Mouse (Mus musculus) cerebellum, adult 8-10 months (tissue): ENCODE measurements around the gene Cope.
A peak's percentile ranks its signal among the peaks of the same experiment; 100 is the strongest.

Experiments
- DNase-seq: peaks from one replicate; pipeline ENCODE4 v3.0.0; 2022

Cope gene

DNA sequence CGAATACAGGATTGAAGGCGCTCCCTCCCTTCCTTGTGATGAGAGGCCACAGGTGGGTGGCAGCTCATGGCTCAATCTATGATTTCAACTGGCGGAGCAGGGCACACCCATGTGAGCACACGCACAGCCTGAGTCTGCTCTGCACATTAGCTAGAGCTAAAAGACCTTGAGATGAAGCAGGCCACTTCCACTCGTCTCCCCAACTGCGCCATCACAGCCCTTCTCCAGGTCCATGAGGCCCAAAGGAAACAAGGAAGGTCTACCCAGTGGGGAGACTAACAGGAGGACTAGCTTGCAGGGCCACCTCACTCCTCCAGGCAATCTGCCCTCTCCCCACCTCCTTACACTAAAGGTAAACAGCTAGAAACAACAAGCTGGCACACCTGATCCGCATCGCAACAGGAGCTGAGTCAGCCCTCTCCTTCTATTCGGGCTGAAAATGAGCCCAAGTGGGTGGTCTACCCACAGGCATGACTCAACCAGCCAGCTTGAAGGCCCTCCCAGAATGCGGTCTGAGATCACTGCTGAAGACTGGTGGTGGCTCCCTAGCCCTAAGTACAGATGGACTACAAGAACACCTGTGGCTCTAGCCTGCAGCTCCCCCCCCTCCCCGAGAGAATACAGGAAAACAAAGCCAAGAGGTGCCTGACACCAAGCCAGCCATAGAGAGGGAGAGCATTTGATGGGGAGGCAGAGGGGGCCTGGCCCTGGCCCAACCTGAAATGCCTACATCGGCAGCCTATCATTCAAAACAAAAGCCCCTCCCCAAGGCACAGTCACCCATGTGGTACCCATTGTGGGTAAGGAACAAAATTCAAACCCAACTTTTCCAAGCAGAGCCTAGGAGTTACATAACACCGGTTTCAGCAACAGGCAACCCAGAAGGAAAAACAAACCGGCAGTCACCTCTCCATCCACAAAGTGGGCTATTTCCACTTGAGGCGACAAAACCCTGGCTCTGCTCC, 49.0 kb downstream of the Cope start:
- DNase-seq = no peak

DNA sequence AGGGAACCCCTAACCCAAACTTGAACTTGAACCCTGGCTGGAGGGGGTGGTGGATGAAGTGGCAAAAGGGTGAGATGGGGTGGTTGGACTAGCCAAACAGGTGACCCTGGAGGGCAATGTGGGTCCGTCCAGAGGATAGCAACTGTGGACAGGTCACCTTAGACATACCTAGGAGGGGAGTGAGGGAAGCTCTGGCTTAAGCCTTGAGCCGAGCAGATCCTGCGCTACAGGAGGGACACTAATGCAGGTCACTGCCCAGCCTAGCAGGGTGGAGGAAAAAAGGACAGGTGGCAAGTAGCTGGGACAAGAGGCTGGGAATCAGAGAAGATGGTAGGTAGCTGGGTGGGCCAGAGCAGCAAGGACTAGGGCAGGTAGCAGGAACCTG, 49.7 kb downstream of the Cope start:
- DNase-seq = peak; percentile 25

DNA sequence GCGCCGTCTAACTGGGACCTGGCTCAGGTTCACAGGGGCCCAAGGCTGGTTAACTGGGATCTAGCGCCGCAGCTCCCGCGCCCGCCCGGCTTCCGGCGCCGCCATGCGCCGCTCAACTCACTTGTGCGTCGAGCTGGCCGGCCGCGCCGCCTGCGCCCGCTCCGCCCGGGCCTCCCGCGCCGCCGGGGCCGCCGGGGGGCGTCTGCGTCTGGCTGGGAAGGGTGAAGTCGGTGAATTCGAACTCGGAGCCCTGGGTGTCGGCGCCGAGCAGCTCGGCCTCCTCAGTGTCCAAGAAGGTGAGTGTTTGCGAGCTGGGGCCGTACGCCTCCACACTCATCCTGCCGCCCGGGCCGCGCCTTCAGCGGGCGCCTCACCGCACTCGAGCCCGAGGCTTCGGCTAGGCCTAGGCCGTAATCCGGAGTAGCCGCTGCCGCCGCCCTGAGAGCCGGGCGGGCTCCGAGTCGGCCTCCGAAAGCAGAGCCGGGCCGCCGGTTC, 50.4 kb downstream of the Cope start:
- DNase-seq = peak; percentile 50

DNA sequence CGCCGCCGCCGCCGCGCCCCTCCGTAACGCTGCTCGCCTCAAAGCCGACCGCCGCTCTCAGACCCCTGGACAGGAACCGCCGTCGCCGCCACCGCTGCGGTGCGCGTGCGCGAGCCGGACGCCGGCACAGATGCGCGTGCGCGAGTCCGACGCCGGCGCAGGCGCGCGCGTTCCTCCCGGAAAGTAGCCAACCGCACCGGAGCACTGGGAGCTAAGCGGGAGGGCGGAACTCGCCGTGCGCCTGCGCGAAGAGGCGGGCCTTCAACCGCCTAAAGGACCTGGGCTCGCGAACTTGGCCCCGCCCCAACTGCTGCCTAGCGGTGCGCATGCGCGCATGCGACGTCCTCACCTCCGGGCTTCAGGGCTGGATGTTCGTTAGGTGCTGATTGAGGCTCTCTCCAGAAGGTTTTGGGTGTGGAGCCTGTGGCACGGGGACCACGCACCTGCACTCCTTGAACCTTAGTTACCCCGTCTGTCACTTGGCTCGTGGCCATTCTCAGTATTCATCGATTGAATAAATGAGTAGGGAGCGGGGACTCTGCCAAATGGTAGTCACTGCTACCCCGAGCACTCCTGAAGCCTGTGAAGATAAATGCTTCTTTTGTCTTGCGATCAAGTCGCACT, 51.0 kb downstream of the Cope start, which contains the start of gene Upf1:
Upf1 (minus strand) TSS at position 85 of the 624 bp plus-strand sequence.
- peak; percentile 100 for DNase-seq

DNA sequence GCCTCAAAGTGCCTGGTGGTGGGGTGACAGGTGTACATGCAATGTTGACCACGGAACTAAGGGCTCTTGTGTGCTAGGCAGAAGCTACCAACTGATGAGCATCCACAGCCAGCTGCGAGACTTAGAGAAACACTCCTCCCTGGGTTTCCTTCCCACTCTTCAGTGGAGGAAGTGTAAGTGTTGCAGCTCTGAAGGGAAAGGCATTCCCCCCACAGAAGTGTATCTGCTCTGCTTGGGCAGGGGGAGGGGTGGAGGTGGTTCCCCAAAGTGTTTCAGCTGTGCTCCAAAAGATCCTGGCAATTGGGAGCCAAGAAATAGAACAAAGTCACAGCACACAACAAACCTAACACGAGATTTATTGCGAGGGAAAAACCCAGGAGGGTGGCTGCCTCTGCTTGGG, 51.7 kb downstream of the Cope start:
- no peak for DNase-seq

DNA sequence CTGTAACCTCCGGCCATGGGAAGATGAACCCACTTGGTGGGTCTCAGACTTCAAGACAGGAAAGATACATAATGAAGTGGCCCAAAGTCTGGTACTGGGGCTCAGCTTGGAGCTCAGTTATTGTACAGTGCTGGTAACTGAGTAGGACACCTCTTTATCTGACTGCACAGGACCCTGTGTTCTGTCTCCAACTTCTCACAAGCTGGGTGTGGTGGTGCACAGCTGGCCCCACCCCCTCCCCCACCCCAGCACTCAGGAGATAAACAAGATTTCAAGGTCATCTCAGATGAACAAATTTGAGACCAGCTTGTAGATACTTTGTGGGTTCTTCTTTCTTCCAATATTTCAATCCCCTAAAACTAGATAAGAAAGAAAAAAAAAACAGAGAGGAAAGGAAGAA, 53.8 kb downstream of the Cope start:
- DNase-seq = no peak

DNA sequence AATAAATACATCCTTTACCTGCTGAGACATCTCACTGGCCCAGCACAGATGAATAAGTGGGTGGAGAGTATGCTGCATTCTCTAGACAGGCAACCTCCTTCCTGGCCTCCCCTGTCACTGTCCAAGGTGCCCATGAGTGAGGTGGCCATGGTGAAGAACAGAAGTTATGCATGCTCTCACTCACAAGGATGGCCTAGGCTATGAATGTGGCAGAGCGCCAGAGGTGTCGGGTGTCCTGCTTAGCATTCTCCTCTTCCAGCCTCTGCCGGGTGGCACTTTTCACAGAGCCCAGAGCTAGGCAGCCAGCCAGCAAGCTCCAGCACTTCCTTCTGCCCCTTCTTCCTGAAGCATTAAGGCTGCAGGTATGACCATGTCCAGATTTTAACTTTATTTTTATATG, 57.1 kb downstream of the Cope start:
- DNase-seq = no peak

DNA sequence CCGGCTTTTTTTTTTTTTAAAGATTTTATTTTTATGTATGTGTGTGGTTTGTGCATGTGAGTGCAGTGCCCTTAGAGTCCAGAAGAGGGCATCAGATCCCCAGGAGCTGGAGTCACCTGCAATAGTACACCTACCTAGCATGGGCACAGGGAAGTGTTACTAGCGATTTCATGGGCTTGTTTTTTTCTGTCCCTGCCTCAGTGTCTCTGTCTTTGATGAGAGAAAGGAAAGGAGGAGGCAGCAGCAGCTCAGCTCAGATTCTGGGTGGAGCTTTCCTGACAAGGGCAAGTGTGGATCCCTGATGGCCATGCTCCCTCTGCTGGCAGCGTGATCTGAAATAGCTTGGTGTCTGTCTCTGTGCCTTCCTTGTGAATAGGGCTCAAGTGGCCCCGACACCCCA, 58.5 kb downstream of the Cope start:
- no peak for DNase-seq

DNA sequence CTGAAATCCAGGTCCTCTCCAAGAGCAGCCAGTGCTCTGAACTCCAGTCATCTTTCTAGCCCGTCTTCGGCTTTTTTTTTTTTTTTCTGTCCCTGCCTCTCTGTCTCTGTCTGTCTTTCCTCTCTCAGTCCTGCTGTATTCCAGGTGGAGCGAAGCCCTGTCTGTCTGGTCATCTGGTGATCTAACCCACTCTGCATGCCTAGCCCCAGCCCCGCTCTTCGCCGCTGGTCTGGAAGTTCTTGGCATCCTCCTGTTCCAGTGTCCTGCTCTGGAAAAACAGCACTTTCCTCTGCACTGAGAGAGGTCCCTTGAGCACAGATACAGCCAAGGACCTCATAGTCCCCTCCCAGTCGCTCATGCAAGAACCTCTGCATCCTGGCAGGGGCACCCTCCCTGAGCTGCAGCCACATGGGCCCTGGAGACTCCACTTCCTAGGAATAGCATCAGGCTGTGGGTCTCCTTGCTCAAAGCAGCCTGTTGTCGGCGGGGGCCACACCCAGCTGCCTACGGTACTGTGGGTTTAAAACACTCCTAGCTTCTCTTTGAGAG, 59.2 kb downstream of the Cope start:
- DNase-seq = no peak
